ENCODE assay signal across 9 mouse cellular contexts in the genomic region with DNA sequence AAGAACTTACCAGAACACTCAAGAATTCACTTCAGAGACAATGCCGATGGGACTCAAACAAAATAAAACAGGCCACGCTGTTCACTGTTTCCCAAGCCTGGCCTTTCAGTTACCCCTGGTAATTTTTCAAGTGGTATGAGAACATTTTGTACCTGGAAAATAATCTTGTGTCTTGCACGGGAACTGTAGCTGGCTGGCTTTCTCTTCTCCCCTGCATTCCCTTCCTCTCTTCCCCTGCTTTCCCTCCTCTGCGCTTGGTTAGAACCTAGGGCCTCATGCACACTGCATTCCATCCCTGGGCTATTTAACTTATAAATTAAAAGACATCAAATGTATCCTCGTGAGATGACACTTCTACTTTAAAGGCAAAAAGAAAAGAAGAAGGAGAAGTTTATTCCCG.
A peak's percentile ranks its signal among the peaks of the same experiment; 100 is the strongest.
DNase-seq lines count a peak whose midpoint lies in the region; ATAC-seq and TF ChIP-seq lines count a peak whose summit lies in the region.
"Had no signal": no experiment of that assay in that cellular context is flagged by ENCODE, and none has a peak within 500 bp of the region (broad histone marks: within the 10 kb centered on the region; RNA-seq: fewer than 3 reads in every experiment).

No protein-coding gene starts in this region.

- peak overlapping the region; percentile 56 for H3K4me2 ChIP-seq in liver, embryonic 11.5 days
- H3K4me2 ChIP-seq in neural tube, embryonic 15.5 days = peak overlapping the region; percentile 79

- no peak for DNase-seq in liver, embryonic 11.5 days (ENCODE audit: low spot score)
- DNase-seq in liver = no peak
- DNase-seq in limb, embryonic 10.5 days (ENCODE audit: low spot score) = no peak
- no peak for DNase-seq in right cerebral cortex, adult 2 months (ENCODE audit: low spot score in 2 of 2)
- DNase-seq: cerebellum, adult 11-12 months had no signal

- H3K27ac ChIP-seq in liver, embryonic 11.5 days (ENCODE audit: low read depth, low read length) = no peak overlapping the region
- H3K27ac ChIP-seq in embryonic fibroblast, embryonic 13.5 days (ENCODE audit: insufficient read depth, low read length) = no peak overlapping the region
- H3K27ac ChIP-seq in limb, embryonic 10.5 days = peak overlapping the region; percentile 85
- peak overlapping the region; percentile 69 for H3K27ac ChIP-seq in neural tube, embryonic 15.5 days (replicated peaks)

- H3K4me1 ChIP-seq in liver, embryonic 11.5 days (replicated peaks; ENCODE audit: control insufficient read depth, insufficient read depth, low read length) = no peaks in the 10 kb centered on the region
- H3K4me1 ChIP-seq in embryonic fibroblast, embryonic 13.5 days (ENCODE audit: control insufficient read depth, insufficient read depth, low read length) = no peaks in the 10 kb centered on the region; the same call in 1 of the 2 replicates
- H3K4me1 ChIP-seq in limb, embryonic 10.5 days = peaks cover 12% of the 10 kb centered on the region
- H3K4me1 ChIP-seq in neural tube, embryonic 15.5 days = peaks cover 9% of the 10 kb centered on the region

- no peak for ATAC-seq in liver, embryonic 11.5 days (replicated peaks; ENCODE audit: low FRiP score)
- ATAC-seq in neural tube, embryonic 15.5 days (ENCODE audit: low FRiP score) = 0 out of 2 replicates have a peak, but pooled peaks have one; percentile 25
- ATAC-seq in granulocyte monocyte progenitor cell, adult 5-6 weeks (replicated peaks; ENCODE audit: poor library complexity, severe bottlenecking) = no peak
- no peak; the same call in 1 of the 2 replicates for ATAC-seq in frontal cortex, adult (ENCODE audit: low TSS enrichment)

- TF ChIP-seq POLR2A in embryonic fibroblast, embryonic 13.5 days (IDR thresholded peaks at IDR 0.05; ENCODE audit: low read depth, low read length) = no peak

- H3K9me3 ChIP-seq in liver, embryonic 11.5 days (ENCODE audit: control insufficient read depth, low read length) = no peaks in the 10 kb centered on the region
- no peaks in the 10 kb centered on the region for H3K9me3 ChIP-seq in limb, embryonic 10.5 days (replicated peaks)
- no peaks in the 10 kb centered on the region for H3K9me3 ChIP-seq in neural tube, embryonic 15.5 days (replicated peaks)

- H3K27me3 ChIP-seq in liver, embryonic 11.5 days (replicated peaks; ENCODE audit: control insufficient read depth, insufficient read depth, low read length) = peaks cover 16% of the 10 kb centered on the region
- H3K27me3 ChIP-seq in limb, embryonic 10.5 days (ENCODE audit: low read depth, poor library complexity, severe bottlenecking) = peaks cover 25% of the 10 kb centered on the region
- H3K27me3 ChIP-seq in neural tube, embryonic 15.5 days (replicated peaks) = peaks cover 12% of the 10 kb centered on the region

- WGBS in liver, embryonic 11.5 days = 43% methylated on average over 6 of the region's 6 CpGs
- WGBS in limb, embryonic 10.5 days = 41% methylated on average over 6 of the region's 6 CpGs
- 30% methylated on average over 6 of the region's 6 CpGs for WGBS in neural tube, embryonic 15.5 days

- TF ChIP-seq CTCF in embryonic fibroblast, embryonic 13.5 days (IDR thresholded peaks at IDR 0.05; ENCODE audit: borderline replicate concordance, insufficient read depth, low read length) = no peak

- no peaks in the 10 kb centered on the region for H3K36me3 ChIP-seq in liver, embryonic 11.5 days (ENCODE audit: control insufficient read depth, insufficient read depth, low read length)
- H3K36me3 ChIP-seq in limb, embryonic 10.5 days = no peaks in the 10 kb centered on the region
- no peaks in the 10 kb centered on the region for H3K36me3 ChIP-seq in neural tube, embryonic 15.5 days

- H3K4me3 ChIP-seq in liver, embryonic 11.5 days (ENCODE audit: low read depth, low read length) = peak overlapping the region; percentile 38; the same call in 1 of the 2 replicates
- H3K4me3 ChIP-seq in embryonic fibroblast, embryonic 13.5 days (ENCODE audit: insufficient read depth, low read length) = peak overlapping the region; percentile 64
- peak overlapping the region; percentile 57 for H3K4me3 ChIP-seq in limb, embryonic 10.5 days
- H3K4me3 ChIP-seq in neural tube, embryonic 15.5 days (replicated peaks) = peak overlapping the region; percentile 48

- no peak overlapping the region for H3K9ac ChIP-seq in liver, embryonic 11.5 days (ENCODE audit: low read depth, low read length)
- peak overlapping the region; percentile 53; the same call in 1 of the 2 replicates for H3K9ac ChIP-seq in neural tube, embryonic 15.5 days (replicated peaks)

Comparison
In these comparisons a context has a peak if more than half of its experiments do, and no peak if none do; other contexts are left out.
1. H3K27ac ChIP-seq: peak in limb, embryonic 10.5 days (single experiment) and neural tube, embryonic 15.5 days (single experiment); none in liver, embryonic 11.5 days (single experiment) and embryonic fibroblast, embryonic 13.5 days (single experiment).
2. Peak in every context shown above with its lines, with median percentiles within 50 percentile points of each other: H3K4me3 ChIP-seq.